Mouse (Mus musculus) E14TG2a.4 (cell line): ENCODE data around the gene Igfals.

ENCODE experiments used
- CTCF ChIP-seq: conservative IDR thresholded peaks from 2 replicates; pipeline ENCODE4 v1.5.1; 2014; ENCODE audit warnings: low read length
- NANOG ChIP-seq: IDR thresholded peaks from 2 replicates; pipeline ENCODE4 v1.6.1; 2014; ENCODE audit warnings: borderline replicate concordance, low read length, mixed read lengths

GRCm38 (mm10) chr17:24844525-24844924, 21.3 kb upstream of the Igfals start:
- TF ChIP-seq CTCF (no peak), NANOG (no peak)
